Comparison of ENCODE assay signal across 19 mouse cellular contexts in the genomic region with DNA sequence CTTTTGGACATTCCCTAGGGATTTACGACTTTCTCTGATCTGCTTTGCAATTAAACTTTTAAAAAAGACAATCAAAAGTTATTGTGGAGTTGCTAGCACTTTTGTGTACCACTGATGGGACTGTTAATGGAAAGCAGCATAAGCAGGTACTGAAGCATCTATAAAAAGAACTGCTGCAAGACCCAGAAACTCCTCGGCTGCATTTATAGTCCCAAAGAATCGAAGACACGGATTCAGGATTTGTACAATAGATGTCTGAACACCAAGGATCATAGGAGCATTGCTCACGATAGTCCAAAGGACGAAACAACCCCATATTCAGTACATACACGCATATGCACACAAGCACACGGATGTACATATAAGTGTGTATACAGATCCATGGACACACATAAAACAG. TPM values are rescaled to one million over a fixed set of nuclear protein-coding genes. Genes with fewer than 3 reads are reported as not detected.
"Had no signal": no experiment of that assay in that cellular context is flagged by ENCODE, and none has a peak within 500 bp of the region (broad histone marks: within the 10 kb centered on the region; RNA-seq: fewer than 3 reads in every experiment).

No protein-coding gene starts in this region.

- H3K4me1 ChIP-seq: lung, embryonic 15.5 days; megakaryocyte, embryonic 14.5 days; midbrain, embryonic 13.5 days; midbrain, embryonic 15.5 days; neural tube, embryonic 12.5 days; stomach, embryonic 15.5 days had no signal

- ATAC-seq: midbrain, embryonic 13.5 days had no signal

- H3K27me3 ChIP-seq: lung, embryonic 15.5 days; megakaryocyte, embryonic 14.5 days; midbrain, embryonic 13.5 days; midbrain, embryonic 15.5 days; neural tube, embryonic 12.5 days; stomach, embryonic 15.5 days had no signal

- DNase-seq: lung, adult 2 months; right cerebral cortex, postnatal 14 days; thymus, adult 2 months; thymus, postnatal 25 days; thymus, postnatal 4 days had no signal

- H3K9ac ChIP-seq: lung, embryonic 15.5 days; midbrain, embryonic 13.5 days; midbrain, embryonic 15.5 days; neural tube, embryonic 12.5 days; stomach, embryonic 15.5 days had no signal

- H3K36me3 ChIP-seq: lung, embryonic 15.5 days; midbrain, embryonic 13.5 days; midbrain, embryonic 15.5 days; neural tube, embryonic 12.5 days; stomach, embryonic 15.5 days had no signal

- H3K9me3 ChIP-seq: lung, embryonic 15.5 days; midbrain, embryonic 15.5 days; neural tube, embryonic 12.5 days; stomach, embryonic 15.5 days had no signal

- H3K27ac ChIP-seq: lung, embryonic 15.5 days; macrophage; midbrain, embryonic 13.5 days; midbrain, embryonic 15.5 days; neural tube, embryonic 12.5 days; stomach, embryonic 15.5 days; stomach, postnatal 0 days had no signal

- H3K4me3 ChIP-seq: lung, embryonic 15.5 days; megakaryocyte, embryonic 14.5 days; midbrain, embryonic 13.5 days; midbrain, embryonic 15.5 days; neural tube, embryonic 12.5 days; stomach, embryonic 15.5 days had no signal

- H3K4me2 ChIP-seq: lung, embryonic 15.5 days; midbrain, embryonic 11.5 days; midbrain, embryonic 13.5 days; midbrain, embryonic 15.5 days; neural tube, embryonic 12.5 days; stomach, embryonic 15.5 days had no signal

RNA-seq across cellular contexts. Expression of a gene that starts 27.4 kb away (rescaled TPM):
- total RNA-seq: megakaryocyte progenitor cell, adult 5-6 weeks; monocyte, adult 5-6 weeks; neutrophil, adult 5-6 weeks had no signal
- polyA plus RNA-seq: lung, adult 2 months; lung, embryonic 15.5 days; lung, postnatal 0 days; macrophage; midbrain, embryonic 11.5 days; neural tube, embryonic 12.5 days; spleen, adult 2 months; stomach, embryonic 15.5 days; stomach, postnatal 0 days had no signal
